Mouse (Mus musculus) large intestine, adult 2 months (tissue): ENCODE measurements around the gene Etv2. TPM values are rescaled to one million over a fixed set of nuclear protein-coding genes. Genes with fewer than 3 reads are reported as not detected.

Source experiments
- DNase-seq: peaks from one replicate; pipeline ENCODE4 v3.0.0-alpha.2; 2012; ENCODE audit warnings: low read depth, low spot score
- WGBS: fragments of 180-500 bp; shearing (Covaris S2); methylation state at CpG from one replicate; pipeline ENCODE4 v1.1.7; 2018; 5-methylcytosine and 5-hydroxymethylcytosine counted together
- polyA plus RNA-seq: library from polyadenylated mRNA; depleted of rRNA; stranded (reverse); fragments of >200 nt; gene quantifications from 2 replicates; pipeline ENCODE4 v1.2.3, GENCODE M21; 2012; rRNA removed

Gene Etv2
- polyA plus RNA-seq, 1 experiment: not detected

- 82% methylated on average over 4 of the region's 4 CpGs for WGBS
- no peak for DNase-seq
Measured at GRCm38 (mm10) chr7:30591605-30591951, 44.1 kb downstream of the Etv2 start.

- no peak for DNase-seq
- WGBS: 81% methylated on average over 9 of the region's 9 CpGs
Measured at GRCm38 (mm10) chr7:30590927-30591604, 44.6 kb downstream of the Etv2 start.

GRCm38 (mm10) chr7:30589435-30590301 is 46.0 kb downstream of the Etv2 start:
- DNase-seq: peak; percentile 64
- WGBS: 9% methylated on average over 40 of the region's 40 CpGs

- WGBS: under 1% methylated on average over 61 of the region's 68 CpGs
- DNase-seq: peak; percentile 98
Measured at GRCm38 (mm10) chr7:30588676-30589434, 46.8 kb downstream of the Etv2 start, which contains the start of gene Kmt2b. Gene Kmt2b, minus strand, starts transcription at chr7:30588726.

GRCm38 (mm10) chr7:30587842-30588667 is 47.6 kb downstream of the Etv2 start:
- DNase-seq: no peak
- WGBS: under 1% methylated on average over 65 of the region's 67 CpGs

GRCm38 (mm10) chr7:30586455-30587020 is 49.1 kb downstream of the Etv2 start:
- no peak for DNase-seq
- WGBS: 91% methylated on average over 28 of the region's 28 CpGs

- DNase-seq: no peak
Measured at GRCm38 (mm10) chr7:30585170-30585569, 50.5 kb downstream of the Etv2 start.

GRCm38 (mm10) chr7:30584339-30584738 is 51.3 kb downstream of the Etv2 start:
- 90% methylated on average over 10 of the region's 10 CpGs for WGBS

More at GRCm38 (mm10) chr7:30585170-30585569, 50.5 kb downstream of the Etv2 start:
- WGBS: 98% methylated on average over 7 of the region's 7 CpGs

More at GRCm38 (mm10) chr7:30584339-30584738, 51.3 kb downstream of the Etv2 start:
- no peak for DNase-seq

Other genes with a start within 250 kb of the Etv2 start
- gene Tyrobp, start 222.1 kb downstream of the Etv2 start, polyA plus RNA-seq: 109 and 121 TPM in 2 replicates
- 18.0 and 22.2 TPM in 2 replicates for gene Hcst, start 216.0 kb downstream of the Etv2 start, polyA plus RNA-seq
- gene Nfkbid, start 214.1 kb downstream of the Etv2 start, polyA plus RNA-seq: 8.6 and 9.0 TPM in 2 replicates
- 54.6 and 86.3 TPM in 2 replicates for gene Aplp1, start 190.3 kb downstream of the Etv2 start, polyA plus RNA-seq
- gene Kirrel2, start 178.2 kb downstream of the Etv2 start, polyA plus RNA-seq: 0.06 and 0.08 TPM in 2 replicates
- 0.17 and 0.18 TPM in 2 replicates for gene Nphs1, start 177.5 kb downstream of the Etv2 start, polyA plus RNA-seq
- gene Prodh2, start 142.2 kb downstream of the Etv2 start, polyA plus RNA-seq: 1.6 and 7.7 TPM in 2 replicates
- 5.1 and 9.4 TPM in 2 replicates for gene Arhgap33, start 100.8 kb downstream of the Etv2 start, polyA plus RNA-seq
- gene Hspb6, start 83.7 kb downstream of the Etv2 start, polyA plus RNA-seq: 84.8 and 94.7 TPM in 2 replicates
- gene Proser3, start 83.6 kb downstream of the Etv2 start, polyA plus RNA-seq: 4.3 and 7.3 TPM in 2 replicates
- 44.9 and 45.8 TPM in 2 replicates for gene Lin37, start 76.0 kb downstream of the Etv2 start, polyA plus RNA-seq
- gene U2af1l4, start 72.6 kb downstream of the Etv2 start, polyA plus RNA-seq: 46.2 and 48.2 TPM in 2 replicates
- 2.1 TPM in 2 replicates for gene Gm49396, start 72.5 kb downstream of the Etv2 start, polyA plus RNA-seq
- gene Psenen, start 72.2 kb downstream of the Etv2 start, polyA plus RNA-seq: 186 and 239 TPM in 2 replicates
- 9.2 and 10.3 TPM in 2 replicates for gene Igflr1, start 70.4 kb downstream of the Etv2 start, polyA plus RNA-seq
- gene Kmt2b, start 47.1 kb downstream of the Etv2 start, polyA plus RNA-seq: 31.5 and 37.2 TPM in 2 replicates
- gene Zbtb32, start 36.9 kb downstream of the Etv2 start, polyA plus RNA-seq: 2.1 and 2.2 TPM in 2 replicates
- gene Upk1a, start 23.0 kb downstream of the Etv2 start, polyA plus RNA-seq: 6.7 and 8.0 TPM in 2 replicates
- 933 and 1,035 TPM in 2 replicates for gene Cox6b1, start 9.7 kb downstream of the Etv2 start, polyA plus RNA-seq
- gene Rbm42, start 14.5 kb upstream of the Etv2 start, polyA plus RNA-seq: 52.1 and 56.3 TPM in 2 replicates
- gene Haus5, start 29.1 kb upstream of the Etv2 start, polyA plus RNA-seq: 10.0 and 12.7 TPM in 2 replicates
- gene Pmis2, start 35.8 kb upstream of the Etv2 start, polyA plus RNA-seq: not detected in 2 replicates
- 0.79 and 1.9 TPM in 2 replicates for gene 2200002J24Rik, start 63.1 kb upstream of the Etv2 start, polyA plus RNA-seq
- gene Atp4a, start 76.4 kb upstream of the Etv2 start, polyA plus RNA-seq: 0.71 and 1.2 TPM in 2 replicates
- gene Tmem147, start 93.7 kb upstream of the Etv2 start, polyA plus RNA-seq: 227 and 258 TPM in 2 replicates
- not detected in 2 replicates for gene Gapdhs, start 107.8 kb upstream of the Etv2 start, polyA plus RNA-seq
- 0.69 and 0.73 TPM in 2 replicates for gene Sbsn, start 115.6 kb upstream of the Etv2 start, polyA plus RNA-seq
- gene Dmkn, start 127.9 kb upstream of the Etv2 start, polyA plus RNA-seq: 3.4 and 4.9 TPM in 2 replicates
- gene Krtdap, start 152.0 kb upstream of the Etv2 start, polyA plus RNA-seq: 0.41 TPM in 1 of 2 replicates, not detected in the other
- gene Ffar2, start 187.9 kb upstream of the Etv2 start, polyA plus RNA-seq: 11.1 and 13.6 TPM in 2 replicates
- gene Ffar3, start 220.3 kb upstream of the Etv2 start, polyA plus RNA-seq: 1.6 and 2.7 TPM in 2 replicates
- gene Ffar1, start 225.7 kb upstream of the Etv2 start, polyA plus RNA-seq: 1.5 TPM in 2 replicates
- gene Cd22, start 244.5 kb upstream of the Etv2 start, polyA plus RNA-seq: 15.1 and 20.1 TPM in 2 replicates